Mouse (Mus musculus) lung, postnatal 0 days (tissue): ENCODE data around the gene Ak9.

Source experiments
- CTCF ChIP-seq: IDR thresholded peaks from 2 replicates; pipeline ENCODE4 v1.5.1; 2016; ENCODE audit warnings: antibody characterized with exemption, mild to moderate bottlenecking
- EP300 ChIP-seq: IDR thresholded peaks from 2 replicates; pipeline ENCODE4 v1.6.1; 2016; ENCODE audit warnings: antibody characterized with exemption, mild to moderate bottlenecking, control low read depth

DNA sequence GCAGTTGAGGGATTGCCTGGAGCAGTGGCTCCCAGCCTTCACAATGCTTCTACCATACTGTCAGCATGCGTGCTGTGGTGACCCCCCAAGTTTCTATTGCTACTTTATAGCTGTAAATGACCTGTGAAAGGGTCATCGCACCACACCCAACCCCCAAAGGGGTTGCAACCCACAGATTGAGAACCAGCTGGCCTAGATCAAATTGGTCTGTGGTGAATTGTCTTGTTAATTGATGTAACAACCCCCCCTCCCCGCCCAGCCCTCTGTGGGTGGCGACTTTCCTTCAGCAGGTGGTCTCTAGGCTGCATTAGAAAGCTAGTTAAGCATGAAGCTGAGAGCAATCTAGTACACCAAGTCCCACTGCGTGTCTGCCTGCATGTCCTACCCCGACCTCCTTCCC lies 163.5 kb downstream of the Ak9 start:
- TF ChIP-seq CTCF (no peak), EP300 (no peak)
